Mouse (Mus musculus) limb, embryonic 10.5 days (tissue): ENCODE results near the gene Grb7. TPM values are rescaled to one million over a fixed set of nuclear protein-coding genes. Genes with fewer than 3 reads are reported as not detected.

Source experiments
- DNase-seq: peaks from one replicate; pipeline ENCODE4 v3.0.0-alpha.2; 2017; ENCODE audit warnings: low spot score
- H3K27ac ChIP-seq: fragments of 300-500 bp; sonication (generic); 2 replicates; pipeline ENCODE4 v1.5.1; 2016; ENCODE audit warnings: mild to moderate bottlenecking
- H3K27me3 ChIP-seq: fragments of 300-500 bp; sonication (generic); 2 replicates; pipeline ENCODE4 v1.6.1; 2016; ENCODE audit warnings: low read depth, mild to moderate bottlenecking; ENCODE audit not compliant: poor library complexity, severe bottlenecking
- H3K36me3 ChIP-seq: fragments of 300-500 bp; sonication (generic); 2 replicates; pipeline ENCODE4 v1.6.1; 2016; ENCODE audit warnings: mild to moderate bottlenecking, moderate library complexity
- H3K4me1 ChIP-seq: fragments of 300-500 bp; sonication (generic); 2 replicates; pipeline ENCODE4 v1.6.1; 2016
- H3K4me3 ChIP-seq: fragments of 300-500 bp; sonication (generic); 2 replicates; pipeline ENCODE4 v1.5.1; 2016; ENCODE audit warnings: mild to moderate bottlenecking, moderate library complexity
- H3K9me3 ChIP-seq: fragments of 300-500 bp; sonication (generic); replicated peaks from 2 replicates; pipeline ENCODE4 v1.6.1; 2016; ENCODE audit warnings: mild to moderate bottlenecking
- WGBS: fragments of 180-500 bp; shearing (Covaris S2); methylation state at CpG from one replicate; pipeline ENCODE4 v1.1.7; 2016; 5-methylcytosine and 5-hydroxymethylcytosine counted together
- polyA plus RNA-seq: library from polyadenylated mRNA; unstranded; fragments of >200 nt; fragmentation: Nextera tagmentation; extraction: Ambion mirVana; gene quantifications from 2 replicates; pipeline ENCODE4 v1.2.1, GENCODE M21; 2016

Grb7 gene
- 6.4 and 9.5 TPM in 2 replicates for polyA plus RNA-seq

- H3K27ac ChIP-seq: peak within 1 kb of the TSS; percentile 72
- H3K36me3 ChIP-seq: no peaks in the 10 kb centered on the region
- H3K9me3 ChIP-seq: no peaks in the 10 kb centered on the region
- H3K27me3 ChIP-seq: peaks cover 57% of the 10 kb centered on the region
- whole genome bisulfite sequencing: 3% methylated on average over 5 of the region's 5 CpGs
- H3K4me1 ChIP-seq: peaks cover 35% of the 10 kb centered on the region
- DNase-seq: no peak
- peak within 1 kb of the TSS; percentile 27 for H3K4me3 ChIP-seq
Measured at GRCm38 (mm10) chr11:98446213-98446561, at the start of gene Grb7. Grb7 (plus strand) TSS chr11:98446394.

GRCm38 (mm10) chr11:98397946-98398345 is 48.2 kb upstream of the Grb7 start:
- Histone ChIP-seq H3K27ac (0 out of 2 replicates have a peak overlapping the region, but pooled peaks have one; percentile 3), H3K4me1 (peaks cover 21% of the 10 kb centered on the region), H3K9me3 (no peaks in the 10 kb centered on the region), H3K4me3 (no peak overlapping the region), H3K36me3 (no peaks in the 10 kb centered on the region; the same call in 1 of the 2 replicates), H3K27me3 (peaks cover 16% of the 10 kb centered on the region; the same call in 1 of the 2 replicates)
- 90% methylated on average over 7 of the region's 7 CpGs for WGBS
- no peak for DNase-seq

GRCm38 (mm10) chr11:98400161-98400726 is 46.0 kb upstream of the Grb7 start, which contains the start of gene Pgap3:
Pgap3 (minus strand) TSS chr11:98400490.
- WGBS: under 1% methylated on average over 40 of the region's 40 CpGs
- H3K9me3 ChIP-seq: no peaks in the 10 kb centered on the region
- no peaks in the 10 kb centered on the region for H3K27me3 ChIP-seq
- H3K27ac ChIP-seq: peak within 1 kb of the TSS; percentile 97
- peak within 1 kb of the TSS; percentile 83 for H3K4me3 ChIP-seq
- H3K4me1 ChIP-seq: peaks cover 16% of the 10 kb centered on the region
- peak; percentile 92 for DNase-seq
- no peaks in the 10 kb centered on the region for H3K36me3 ChIP-seq

GRCm38 (mm10) chr11:98400816-98401215 is 45.4 kb upstream of the Grb7 start:
- Histone ChIP-seq H3K27ac (peak overlapping the region; percentile 97), H3K4me1 (peaks cover 16% of the 10 kb centered on the region), H3K27me3 (no peaks in the 10 kb centered on the region), H3K4me3 (peak overlapping the region; percentile 83), H3K36me3 (no peaks in the 10 kb centered on the region), H3K9me3 (no peaks in the 10 kb centered on the region)
- 61% methylated on average over 3 of the region's 3 CpGs for WGBS
- no peak for DNase-seq

GRCm38 (mm10) chr11:98406621-98407020 is 39.6 kb upstream of the Grb7 start:
- Histone ChIP-seq H3K9me3 (no peaks in the 10 kb centered on the region), H3K27ac (no peak overlapping the region), H3K36me3 (no peaks in the 10 kb centered on the region), H3K4me3 (no peak overlapping the region), H3K27me3 (peaks cover 18% of the 10 kb centered on the region), H3K4me1 (peaks cover 13% of the 10 kb centered on the region)
- 76% methylated on average over 6 of the region's 6 CpGs for WGBS
- DNase-seq: no peak

- 56% methylated on average over 8 of the region's 8 CpGs for WGBS
- Histone ChIP-seq H3K4me3 (peak overlapping the region; percentile 16; the same call in 1 of the 2 replicates), H3K36me3 (no peaks in the 10 kb centered on the region), H3K27ac (peak overlapping the region; percentile 73), H3K9me3 (no peaks in the 10 kb centered on the region), H3K27me3 (peaks cover 21% of the 10 kb centered on the region), H3K4me1 (peaks cover 35% of the 10 kb centered on the region)
- DNase-seq: no peak
Measured at GRCm38 (mm10) chr11:98408872-98409271, 37.3 kb upstream of the Grb7 start.

- Histone ChIP-seq H3K9me3 (no peaks in the 10 kb centered on the region), H3K4me3 (peak overlapping the region; percentile 16; the same call in 1 of the 2 replicates), H3K27ac (peak overlapping the region; percentile 73), H3K27me3 (peaks cover 21% of the 10 kb centered on the region), H3K36me3 (no peaks in the 10 kb centered on the region), H3K4me1 (peaks cover 40% of the 10 kb centered on the region)
- WGBS: 6% methylated on average over 10 of the region's 10 CpGs
- no peak for DNase-seq
Measured at GRCm38 (mm10) chr11:98409341-98409822, 36.8 kb upstream of the Grb7 start.

GRCm38 (mm10) chr11:98412273-98412796 is 33.9 kb upstream of the Grb7 start, which contains the start of gene Erbb2:
Erbb2 (plus strand) TSS chr11:98412470.
- H3K4me3 ChIP-seq: peak within 1 kb of the TSS; percentile 95
- peaks cover 31% of the 10 kb centered on the region for H3K27me3 ChIP-seq
- peak; percentile 89 for DNase-seq
- H3K9me3 ChIP-seq: no peaks in the 10 kb centered on the region
- 0% methylated on average over 48 of the region's 49 CpGs for WGBS
- H3K27ac ChIP-seq: peak within 1 kb of the TSS; percentile 95
- H3K4me1 ChIP-seq: peaks cover 53% of the 10 kb centered on the region
- no peaks in the 10 kb centered on the region for H3K36me3 ChIP-seq

GRCm38 (mm10) chr11:98412797-98413301 is 33.3 kb upstream of the Grb7 start:
- H3K4me1 ChIP-seq: peaks cover 53% of the 10 kb centered on the region
- DNase-seq: peak; percentile 79

GRCm38 (mm10) chr11:98413731-98414130 is 32.5 kb upstream of the Grb7 start:
- H3K4me1 ChIP-seq: peaks cover 53% of the 10 kb centered on the region
- no peaks in the 10 kb centered on the region for H3K9me3 ChIP-seq
- no peak for DNase-seq
- peak overlapping the region; percentile 95; the same call in 1 of the 2 replicates for H3K27ac ChIP-seq
- peak overlapping the region; percentile 95 for H3K4me3 ChIP-seq
- 26% methylated on average over 7 of the region's 7 CpGs for WGBS
- H3K36me3 ChIP-seq: peaks cover 2% of the 10 kb centered on the region; the same call in 1 of the 2 replicates
- H3K27me3 ChIP-seq: peaks cover 31% of the 10 kb centered on the region

More at GRCm38 (mm10) chr11:98412797-98413301, 33.3 kb upstream of the Grb7 start:
- peak overlapping the region; percentile 95 for H3K4me3 ChIP-seq
- no peaks in the 10 kb centered on the region for H3K36me3 ChIP-seq
- H3K27me3 ChIP-seq: peaks cover 31% of the 10 kb centered on the region
- H3K27ac ChIP-seq: peak overlapping the region; percentile 95
- WGBS: under 1% methylated on average over 40 of the region's 40 CpGs
- no peaks in the 10 kb centered on the region for H3K9me3 ChIP-seq

GRCm38 (mm10) chr11:98414162-98414561 is 32.0 kb upstream of the Grb7 start:
- 22% methylated on average over 2 of the region's 2 CpGs for WGBS
- Histone ChIP-seq H3K27ac (no peak overlapping the region), H3K4me3 (peak overlapping the region; percentile 95), H3K9me3 (no peaks in the 10 kb centered on the region), H3K4me1 (peaks cover 49% of the 10 kb centered on the region), H3K27me3 (peaks cover 31% of the 10 kb centered on the region), H3K36me3 (peaks cover 6% of the 10 kb centered on the region; the same call in 1 of the 2 replicates)
- no peak for DNase-seq

- Histone ChIP-seq H3K4me1 (peaks cover 37% of the 10 kb centered on the region), H3K4me3 (no peak overlapping the region), H3K9me3 (no peaks in the 10 kb centered on the region), H3K36me3 (peaks cover 31% of the 10 kb centered on the region), H3K27me3 (peaks cover 10% of the 10 kb centered on the region; the same call in 1 of the 2 replicates), H3K27ac (no peak overlapping the region)
- DNase-seq: no peak
- WGBS: 75% methylated on average over 1 of the region's 1 CpGs
Measured at GRCm38 (mm10) chr11:98417074-98417473, 29.1 kb upstream of the Grb7 start.

- Histone ChIP-seq H3K4me1 (peaks cover 26% of the 10 kb centered on the region), H3K36me3 (peaks cover 43% of the 10 kb centered on the region), H3K27ac (no peak overlapping the region), H3K4me3 (no peak overlapping the region), H3K9me3 (no peaks in the 10 kb centered on the region), H3K27me3 (peaks cover 10% of the 10 kb centered on the region; the same call in 1 of the 2 replicates)
- WGBS: 71% methylated on average over 6 of the region's 6 CpGs
- DNase-seq: no peak
Measured at GRCm38 (mm10) chr11:98418273-98418672, 27.9 kb upstream of the Grb7 start.
